Mouse (Mus musculus) ES-E14 (cell line): ENCODE results near the gene Krtap5-5.

ENCODE experiments used
- CHD2 ChIP-seq: IDR thresholded peaks from 2 replicates; pipeline ENCODE4 v1.6.1; 2014; ENCODE audit warnings: mild to moderate bottlenecking, low read depth, low read length, inconsistent platforms
- HCFC1 ChIP-seq: IDR thresholded peaks from 2 replicates; pipeline ENCODE4 v1.6.1; 2012; ENCODE audit warnings: low read length, inconsistent platforms, borderline replicate concordance; ENCODE audit not compliant: insufficient read depth
- MAFK ChIP-seq: IDR thresholded peaks from 2 replicates; pipeline ENCODE4 v1.6.1; 2014; ENCODE audit warnings: mild to moderate bottlenecking, low read depth, low read length, inconsistent platforms; ENCODE audit not compliant: insufficient read depth
- ZNF384 ChIP-seq: IDR thresholded peaks from 2 replicates; pipeline ENCODE4 v1.6.1; 2012; ENCODE audit warnings: low read depth, low read length, inconsistent platforms

DNA sequence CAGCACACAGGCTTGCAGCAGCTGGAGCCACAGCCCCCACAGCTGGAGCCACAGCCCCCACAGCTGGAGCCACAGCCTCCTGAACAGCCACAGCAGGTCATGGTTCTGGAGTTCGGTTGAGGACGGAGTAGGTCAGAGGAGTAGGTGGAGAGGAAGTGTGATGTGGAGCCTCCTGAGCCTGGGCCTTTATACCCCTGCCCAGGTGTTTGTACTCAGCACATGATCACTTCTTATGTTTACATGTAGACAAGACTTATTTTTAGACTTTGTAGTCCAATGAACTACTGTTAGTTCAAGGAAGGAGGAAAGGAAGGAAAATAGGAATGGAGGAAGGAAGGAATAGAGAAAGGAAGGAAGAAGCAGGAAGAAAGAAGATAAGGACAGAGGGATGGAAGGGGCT lies 11.2 kb upstream of the Krtap5-5 start, which contains the start of gene Gm40460:
- TF ChIP-seq HCFC1, result no peak
- TF ChIP-seq CHD2, result no peak
- TF ChIP-seq MAFK, result no peak
- TF ChIP-seq ZNF384, result no peak
